Mouse (Mus musculus): Measurements from ENCODE around the gene 7420426K07Rik. TPM values are rescaled to one million over a fixed set of nuclear protein-coding genes. Genes with fewer than 3 reads are reported as not detected.
A peak's percentile ranks its signal among the peaks of the same experiment; 100 is the strongest.

7420426K07Rik gene
- polyA plus RNA-seq, 1 experiment from 2014 or later = not detected

GRCm38 (mm10) chr9:98952171-98953050, 49.5 kb downstream of the 7420426K07Rik start:
- no peak overlapping the region for H3K27ac ChIP-seq (replicated peaks)
- WGBS = 1% methylated on average over 40 of the region's 40 CpGs
- TF ChIP-seq CTCF (IDR thresholded peaks at IDR 0.05; ENCODE audit: low read depth) = peak; percentile 26; the same call in 1 of the 2 replicates
- no peak for TF ChIP-seq EP300 (optimal IDR thresholded peaks at IDR 0.05)
- H3K4me1 ChIP-seq (replicated peaks; ENCODE audit: control insufficient read depth, insufficient read depth) = peaks cover 7% of the 10 kb centered on the region
- no peak overlapping the region for H3K4me2 ChIP-seq (replicated peaks; ENCODE audit: low read depth)
- ATAC-seq (ENCODE audit: low FRiP score, low TSS enrichment) (no peak), DNase-seq (ENCODE audit: low spot score) (no peak)
- H3K9ac ChIP-seq (ENCODE audit: low read length) = no peak overlapping the region
- H3K9me3 ChIP-seq (ENCODE audit: control insufficient read depth, low read length) = no peaks in the 10 kb centered on the region
- H3K27me3 ChIP-seq (ENCODE audit: control insufficient read depth, insufficient read depth, low read length) = peaks cover 25% of the 10 kb centered on the region
- no peaks in the 10 kb centered on the region for H3K36me3 ChIP-seq (ENCODE audit: control insufficient read depth, insufficient read depth, low read length)
- no peak overlapping the region for H3K4me3 ChIP-seq (ENCODE audit: low read depth, low read length)

DNA sequence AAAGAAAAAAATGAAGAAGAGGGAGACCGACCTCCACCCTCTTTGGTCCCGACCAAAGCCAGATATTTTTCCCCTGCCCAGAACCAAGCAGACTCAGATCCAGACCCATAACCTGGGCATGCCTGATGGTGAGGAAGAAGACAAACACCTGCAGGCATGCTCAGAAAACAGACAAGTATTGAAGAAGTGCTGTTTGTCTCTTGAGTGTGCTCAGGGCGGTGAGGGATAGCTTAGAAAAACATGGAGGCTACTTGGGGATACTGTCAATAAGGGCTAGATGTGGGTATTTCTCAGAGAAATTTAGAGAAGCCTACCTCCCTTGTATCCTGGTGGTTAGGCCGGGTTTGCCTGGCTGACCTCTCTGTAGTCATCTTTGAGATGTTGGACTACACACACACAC, 50.4 kb downstream of the 7420426K07Rik start:
- Histone ChIP-seq H3K36me3 (ENCODE audit: control insufficient read depth, insufficient read depth, low read length) (no peaks in the 10 kb centered on the region), H3K27ac (replicated peaks) (no peak overlapping the region), H3K4me2 (replicated peaks; ENCODE audit: low read depth) (no peak overlapping the region), H3K4me3 (ENCODE audit: low read depth, low read length) (no peak overlapping the region), H3K4me1 (replicated peaks; ENCODE audit: control insufficient read depth, insufficient read depth) (peaks cover 7% of the 10 kb centered on the region), H3K9me3 (ENCODE audit: control insufficient read depth, low read length) (no peaks in the 10 kb centered on the region), H3K27me3 (ENCODE audit: control insufficient read depth, insufficient read depth, low read length) (peaks cover 25% of the 10 kb centered on the region), H3K9ac (ENCODE audit: low read length) (no peak overlapping the region)
- 5% methylated on average over 4 of the region's 4 CpGs for WGBS
- DNase-seq (ENCODE audit: low spot score) (no peak), ATAC-seq (ENCODE audit: low FRiP score, low TSS enrichment) (no peak)
- TF ChIP-seq EP300 (optimal IDR thresholded peaks at IDR 0.05) (no peak), CTCF (IDR thresholded peaks at IDR 0.05; ENCODE audit: low read depth) (no peak)

- no peaks in the 10 kb centered on the region for H3K36me3 ChIP-seq (ENCODE audit: control insufficient read depth, insufficient read depth, low read length)
- DNase-seq (ENCODE audit: low spot score) (no peak), ATAC-seq (ENCODE audit: low FRiP score, low TSS enrichment) (no peak)
- no peak overlapping the region for H3K4me3 ChIP-seq (ENCODE audit: low read depth, low read length)
- H3K4me2 ChIP-seq (replicated peaks; ENCODE audit: low read depth) = no peak overlapping the region
- peaks cover 29% of the 10 kb centered on the region for H3K27me3 ChIP-seq (ENCODE audit: control insufficient read depth, insufficient read depth, low read length)
- H3K9me3 ChIP-seq (ENCODE audit: control insufficient read depth, low read length) = no peaks in the 10 kb centered on the region
- no peak for TF ChIP-seq CTCF (IDR thresholded peaks at IDR 0.05; ENCODE audit: low read depth)
- TF ChIP-seq EP300 (optimal IDR thresholded peaks at IDR 0.05) = no peak
- H3K9ac ChIP-seq (ENCODE audit: low read length) = no peak overlapping the region
- WGBS = 6% methylated on average over 9 of the region's 9 CpGs
- H3K4me1 ChIP-seq (replicated peaks; ENCODE audit: control insufficient read depth, insufficient read depth) = peaks cover 7% of the 10 kb centered on the region
- no peak overlapping the region for H3K27ac ChIP-seq (replicated peaks)
These were observed 50.9 kb downstream of the 7420426K07Rik start for GRCm38 (mm10) chr9:98953830-98954229.

Other genes with a start within 250 kb of the 7420426K07Rik start
- not detected in 2 replicates for gene Prr23a1, start 60.6 kb upstream of the 7420426K07Rik start, polyA plus RNA-seq (2015; fragmentation: Nextera tagmentation; extraction: Ambion mirVana)
- gene Prr23a2, start 46.6 kb upstream of the 7420426K07Rik start, polyA plus RNA-seq (2015; fragmentation: Nextera tagmentation; extraction: Ambion mirVana) = not detected in 2 replicates
- gene Prr23a3, start 38.4 kb upstream of the 7420426K07Rik start, polyA plus RNA-seq (2015; fragmentation: Nextera tagmentation; extraction: Ambion mirVana) = not detected in 2 replicates
- gene Foxl2, start 52.2 kb downstream of the 7420426K07Rik start, polyA plus RNA-seq (2015; fragmentation: Nextera tagmentation; extraction: Ambion mirVana) = 0.02 TPM in 1 of 2 replicates, not detected in the other
- gene Faim, start 83.3 kb downstream of the 7420426K07Rik start, polyA plus RNA-seq (2015; fragmentation: Nextera tagmentation; extraction: Ambion mirVana) = 32.3 and 32.9 TPM in 2 replicates
- gene Gm1123, start 132.6 kb downstream of the 7420426K07Rik start, polyA plus RNA-seq (2015; fragmentation: Nextera tagmentation; extraction: Ambion mirVana) = 0.07 and 0.08 TPM in 2 replicates
- gene Pik3cb, start 237.5 kb downstream of the 7420426K07Rik start, polyA plus RNA-seq (2015; fragmentation: Nextera tagmentation; extraction: Ambion mirVana) = 2.6 and 4.0 TPM in 2 replicates

All from stomach, postnatal 0 days (tissue).